Mouse (Mus musculus): ENCODE measurements around the gene C1qtnf6.

- TF ChIP-seq TAL1 (conservative IDR thresholded peaks at IDR 0.05; ENCODE audit: low read depth, low read length) (no peak), CTCF (IDR thresholded peaks at IDR 0.05; ENCODE audit: low read depth, low read length) (no peak), GATA1 (IDR thresholded peaks at IDR 0.05; ENCODE audit: borderline replicate concordance, low read length) (no peak), POLR2AphosphoS5 (IDR thresholded peaks at IDR 0.05; ENCODE audit: insufficient replicate concordance, low read depth, low read length) (no peak)
These were observed 41.3 kb downstream of the C1qtnf6 start for GRCm38 (mm10) chr15:78489906-78490305.

All from G1E (cell line).